Mouse (Mus musculus) layer of hippocampus, adult 11-12 months (tissue): ENCODE data around the gene Bcl7b.
A peak's percentile ranks its signal among the peaks of the same experiment; 100 is the strongest.

Experiments used
- DNase-seq: peaks from one replicate; pipeline ENCODE4 v3.0.0; 2022; ENCODE audit warnings: low spot score

Gene Bcl7b

DNA sequence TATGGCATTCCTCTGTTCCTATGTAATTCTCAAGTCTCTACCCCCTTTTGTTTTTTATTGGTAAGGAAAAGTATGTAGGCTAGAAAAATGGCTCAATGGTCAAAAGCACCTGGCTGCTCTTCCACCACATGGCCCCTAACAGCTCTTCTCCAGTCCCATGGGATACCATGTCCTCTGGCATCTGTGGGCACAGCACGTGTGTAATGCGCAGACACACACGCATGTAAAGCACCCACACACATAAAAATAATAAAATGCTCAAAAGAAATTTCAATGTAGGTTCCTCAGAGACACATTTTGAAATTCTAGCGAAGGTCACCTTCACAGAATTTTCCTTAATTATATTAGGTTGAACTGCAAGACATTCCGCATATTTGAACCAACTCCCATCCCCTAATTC is 1.4 kb downstream of the Bcl7b start:
- DNase-seq: no peak

DNA sequence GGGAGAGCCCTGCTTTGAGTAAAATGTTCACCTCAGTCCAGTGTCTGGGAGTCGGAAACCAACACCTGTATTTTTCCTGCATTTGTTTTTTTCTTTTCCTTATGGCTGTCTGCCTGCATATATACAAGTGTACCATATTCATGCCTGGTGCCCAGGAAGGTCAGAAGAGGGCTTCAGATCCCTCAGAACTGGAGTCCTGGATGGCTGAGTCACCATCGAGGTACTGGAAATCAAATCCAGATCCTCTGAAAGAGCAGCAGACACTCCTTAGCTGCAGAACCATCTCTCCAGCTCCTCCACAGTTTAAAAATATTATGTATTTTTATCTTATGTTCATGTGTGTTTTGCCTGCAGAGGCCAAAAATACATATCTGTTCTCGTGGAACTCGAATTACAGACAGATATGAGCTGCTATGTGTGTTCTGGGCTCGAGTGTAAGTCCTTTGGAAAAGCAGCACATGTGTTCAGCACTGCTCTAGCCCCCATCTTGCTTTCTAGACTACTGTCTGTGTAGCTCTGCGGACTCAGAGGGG is 3.7 kb downstream of the Bcl7b start:
- no peak for DNase-seq

DNA sequence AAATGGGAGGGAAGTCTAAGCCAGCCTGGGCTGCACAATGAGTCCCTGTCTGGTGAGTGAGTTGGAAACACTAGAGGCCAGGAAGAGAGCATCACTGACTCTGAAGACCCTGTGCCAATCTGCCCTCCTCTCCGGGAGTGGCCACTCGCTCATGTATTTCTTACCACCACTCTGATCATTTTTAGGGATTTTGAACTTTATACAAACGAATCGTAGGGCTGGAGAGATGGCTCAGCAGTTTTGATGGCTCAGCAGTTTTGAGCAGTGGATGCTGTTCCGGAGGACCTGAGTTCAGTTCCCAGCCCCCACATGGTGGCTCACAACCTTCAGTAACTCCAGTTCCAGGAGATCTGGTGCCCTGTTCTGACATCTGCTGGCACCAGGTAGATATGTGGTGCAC is 4.9 kb downstream of the Bcl7b start:
- no peak for DNase-seq

DNA sequence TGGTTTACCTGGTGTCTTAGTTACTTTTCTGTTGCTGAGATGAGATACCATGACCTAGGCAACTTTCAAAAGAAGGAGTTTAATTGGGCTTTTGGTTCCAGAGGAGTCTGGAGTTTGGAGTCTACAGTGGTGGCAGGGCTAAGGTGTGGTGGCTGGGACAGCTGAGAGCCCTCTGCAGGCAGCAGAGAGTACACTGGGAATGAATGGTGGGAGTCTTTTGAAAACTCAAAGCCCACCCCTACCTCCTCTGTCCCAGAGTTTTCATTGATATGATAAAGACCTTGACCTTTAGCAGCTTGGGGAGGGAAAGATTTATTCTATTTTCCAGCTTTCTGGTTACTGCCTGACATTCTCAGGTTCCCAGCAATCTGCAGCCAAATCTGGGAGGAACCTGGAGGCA is 7.0 kb downstream of the Bcl7b start:
- no peak for DNase-seq

DNA sequence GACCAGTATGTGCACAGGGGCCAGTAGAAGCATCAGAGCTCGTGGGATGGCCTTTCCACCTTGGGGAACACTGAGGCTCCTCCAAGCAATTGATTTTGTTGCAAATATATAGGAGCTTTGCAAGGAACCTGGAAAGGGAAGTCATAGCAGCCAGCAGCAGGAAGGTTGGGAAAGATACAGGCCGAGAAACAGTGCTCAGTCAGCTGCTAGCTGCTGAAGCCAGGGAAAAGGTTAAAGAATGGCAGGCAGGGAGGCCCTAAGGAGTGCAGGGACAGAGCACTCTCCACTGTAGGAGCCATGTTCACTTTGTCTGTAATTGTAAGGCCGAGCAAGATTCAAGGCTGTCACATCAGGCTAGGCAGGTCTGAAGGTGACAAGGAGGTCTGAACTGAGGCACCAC is 10.4 kb downstream of the Bcl7b start:
- DNase-seq: no peak

DNA sequence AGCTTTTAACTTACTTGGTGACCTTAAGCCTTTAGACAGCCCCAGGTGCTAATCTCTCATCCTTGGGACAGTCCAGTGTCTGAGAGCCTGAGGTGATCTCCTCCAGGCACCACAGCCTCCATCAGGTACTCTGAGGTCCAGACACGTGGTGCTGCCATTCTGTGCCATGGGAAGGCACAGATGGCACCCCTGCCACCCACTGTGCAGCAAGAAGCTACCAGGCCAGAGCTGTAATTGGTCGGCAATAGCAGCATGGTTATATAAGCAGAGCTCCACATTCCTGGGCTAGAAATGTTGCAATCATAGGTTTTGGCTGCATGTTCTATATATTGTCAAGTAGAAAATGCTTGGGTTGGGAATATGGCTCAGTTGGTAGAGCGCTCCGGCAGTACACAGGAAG is 10.9 kb downstream of the Bcl7b start:
- DNase-seq: peak; percentile 69

DNA sequence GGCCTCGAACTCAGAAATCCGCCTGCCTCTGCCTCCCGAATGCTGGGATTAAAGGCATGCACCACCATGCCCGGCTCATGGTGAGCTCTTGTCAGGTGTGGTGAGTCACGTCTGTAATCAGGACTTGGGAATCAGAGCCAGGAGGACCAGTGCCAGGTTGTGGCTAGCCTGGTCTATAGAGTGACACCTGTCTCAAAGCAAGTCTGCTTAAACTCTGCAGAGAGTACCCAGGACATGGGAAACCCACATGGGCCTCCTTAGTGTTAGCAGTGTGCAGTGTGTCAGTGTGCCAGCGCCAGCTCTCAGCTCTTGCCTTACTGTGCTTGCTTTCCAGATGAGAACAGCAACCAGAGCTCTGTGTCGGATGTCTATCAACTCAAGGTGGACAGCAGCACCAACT is 11.5 kb downstream of the Bcl7b start:
- DNase-seq: no peak

DNA sequence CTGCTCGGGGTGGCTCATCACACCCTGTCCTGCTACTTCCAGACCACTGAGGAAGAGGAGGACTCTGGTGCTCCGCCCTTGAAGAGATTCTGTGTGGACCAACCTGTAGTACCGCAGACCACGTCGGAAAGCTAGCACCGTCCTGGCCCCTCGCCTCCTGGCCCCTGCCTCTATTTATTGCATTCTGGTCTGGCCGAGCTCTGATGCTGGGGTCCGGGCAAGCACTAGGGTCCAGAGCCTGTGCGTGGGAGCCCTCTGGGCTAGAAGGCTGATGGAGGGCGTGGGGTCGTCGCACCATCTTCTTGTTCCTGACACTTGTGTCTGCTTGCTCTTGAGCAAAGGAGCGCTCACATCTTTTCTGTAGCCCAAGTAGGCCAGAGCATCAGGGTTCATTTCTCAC is 12.7 kb downstream of the Bcl7b start:
- no peak for DNase-seq

DNA sequence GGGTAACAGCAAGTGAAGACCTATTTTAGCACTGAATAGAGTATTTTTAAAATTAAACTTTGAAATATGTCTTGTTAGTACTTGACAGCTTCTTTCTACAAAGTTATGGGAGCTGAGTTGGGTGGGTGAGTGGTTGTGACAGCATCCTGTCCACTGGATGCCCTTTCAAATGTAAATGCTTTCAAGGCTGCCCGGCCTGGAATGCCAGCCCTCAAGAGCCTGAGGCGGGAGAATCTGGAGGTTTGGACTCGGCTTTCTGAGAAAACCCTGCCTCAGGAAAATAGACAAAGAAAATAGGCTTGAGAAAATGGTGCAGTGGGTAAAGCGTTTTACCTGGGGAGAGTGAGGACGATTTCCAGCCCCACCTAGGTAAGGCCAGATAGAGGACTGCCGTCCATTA is 13.7 kb downstream of the Bcl7b start:
- DNase-seq: no peak

DNA sequence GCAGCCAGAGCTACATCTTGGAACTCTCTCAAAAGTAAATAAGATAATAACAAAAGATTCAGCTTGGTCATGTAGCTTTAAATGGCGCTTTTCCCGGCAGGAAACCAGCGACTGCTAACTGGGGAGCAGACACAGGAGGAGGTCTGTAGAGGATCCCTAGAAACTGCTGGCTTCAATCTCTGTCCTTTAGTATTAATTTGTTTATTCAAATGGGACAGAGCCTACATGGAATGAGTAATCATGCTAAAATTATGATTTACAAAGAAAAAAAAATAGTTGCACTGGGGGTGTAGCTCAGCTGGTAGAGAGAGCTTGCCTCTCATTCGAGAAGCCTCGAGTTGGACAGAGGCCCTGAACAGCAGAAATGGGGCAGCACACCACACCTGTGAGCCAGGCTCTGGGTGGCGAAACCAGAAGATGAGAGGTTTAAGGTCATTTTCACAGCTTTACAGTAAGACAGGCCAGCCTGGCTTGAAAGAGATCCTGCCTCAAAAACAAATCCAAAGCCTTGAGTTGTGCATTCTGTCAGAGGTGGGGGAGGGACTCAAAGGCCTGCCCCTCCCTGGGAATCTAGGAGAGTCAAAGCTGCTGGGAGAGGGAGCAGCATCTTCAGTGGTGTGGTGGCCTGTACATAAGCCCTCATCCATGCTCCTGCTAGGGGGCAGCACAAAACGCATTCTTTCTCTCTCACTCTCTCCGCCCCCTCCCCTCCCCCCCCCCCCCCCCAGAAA is 15.2 kb downstream of the Bcl7b start:
- DNase-seq: peak; percentile 58

DNA sequence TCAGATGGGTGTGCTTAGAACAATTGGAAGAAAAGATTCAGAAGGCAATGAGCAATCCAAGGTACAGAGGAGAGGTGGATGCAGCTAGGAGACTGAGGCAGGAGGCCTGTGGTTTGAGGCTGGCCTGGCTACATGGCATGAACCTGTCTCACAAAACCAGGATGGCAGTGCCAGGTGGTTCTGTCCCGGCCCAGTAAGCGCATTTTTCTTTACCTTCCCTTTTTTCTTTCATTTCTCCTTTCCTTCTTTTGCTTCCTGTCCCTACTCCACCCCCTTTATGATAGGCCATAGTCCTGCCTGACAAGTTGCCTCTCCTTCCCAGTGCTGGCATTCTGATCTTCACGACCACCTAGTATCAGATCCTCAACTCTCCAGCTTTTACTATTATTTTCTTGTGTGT is 16.9 kb downstream of the Bcl7b start:
- DNase-seq: no peak

DNA sequence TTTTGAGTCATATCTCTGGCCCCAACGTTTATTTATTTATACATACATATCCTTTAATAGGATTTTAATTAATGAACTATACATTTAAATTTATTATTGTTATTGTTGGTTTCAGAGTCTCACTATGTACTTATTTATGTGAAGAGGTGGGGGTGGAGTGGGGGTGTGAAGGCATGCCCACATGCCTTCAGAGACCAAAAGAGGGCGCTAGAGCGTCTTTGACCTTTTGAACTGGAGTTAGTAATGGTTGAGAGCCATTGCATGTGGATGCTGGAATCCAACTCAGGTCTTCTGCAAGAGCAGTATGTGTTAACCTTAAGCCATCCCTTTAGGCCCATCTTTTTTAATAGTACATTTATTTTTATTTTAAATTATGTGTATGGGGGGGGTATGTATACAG is 17.5 kb downstream of the Bcl7b start:
- no peak for DNase-seq

DNA sequence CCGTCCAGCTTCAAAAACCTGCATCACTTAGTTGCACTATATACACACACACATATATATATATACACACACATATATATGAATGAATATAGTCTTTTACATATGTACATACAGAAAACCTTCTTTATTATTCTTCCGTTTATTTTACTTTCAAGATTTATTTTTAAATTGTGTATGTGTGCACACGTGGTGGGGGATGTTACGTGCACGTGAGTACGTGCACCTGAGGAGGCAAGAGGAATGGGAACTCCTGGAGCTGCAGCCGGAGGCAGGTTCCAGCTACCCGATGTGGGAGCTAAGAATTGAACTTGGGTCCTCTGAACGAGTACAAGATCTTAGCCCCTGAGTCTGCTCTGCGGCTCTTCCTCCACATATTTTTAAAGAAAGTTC is 18.1 kb downstream of the Bcl7b start:
- DNase-seq: no peak

DNA sequence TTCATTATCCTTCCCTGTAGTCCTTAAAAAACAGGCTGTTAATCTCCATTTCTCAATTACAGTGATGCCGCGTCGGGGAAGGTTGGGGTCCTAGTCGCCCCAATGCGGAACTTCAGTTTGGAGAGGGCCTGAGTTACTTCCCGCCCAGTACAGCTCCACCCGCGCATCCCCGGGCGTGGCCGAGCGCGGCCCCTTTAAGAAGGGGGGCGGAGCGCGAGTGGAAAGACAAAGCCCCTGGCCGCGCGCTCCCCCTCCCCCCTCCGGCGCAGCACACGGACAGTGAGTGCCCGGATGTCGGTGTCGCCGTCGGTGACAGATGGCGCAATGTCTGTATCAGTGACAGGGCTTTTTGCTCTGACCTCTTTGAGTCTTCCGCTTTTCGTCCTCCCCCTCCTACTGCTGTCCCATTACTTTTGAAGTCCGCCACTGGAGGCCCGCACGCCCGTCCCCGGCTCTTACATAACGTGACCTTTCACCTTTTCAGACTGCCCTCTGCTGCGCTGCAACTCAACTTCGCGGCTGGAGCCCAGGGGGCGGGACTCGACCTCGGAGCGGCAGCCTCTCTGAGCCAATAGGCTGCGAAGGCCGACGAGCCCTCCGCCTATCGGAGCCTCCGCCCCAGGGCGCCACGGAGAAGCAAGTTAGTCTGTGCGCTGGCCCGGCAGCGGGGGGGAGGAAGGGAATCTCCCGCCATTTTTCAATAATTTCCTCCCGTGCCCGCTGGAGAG is 18.7 kb downstream of the Bcl7b start, which contains the start of gene Baz1b:
Gene Baz1b, plus strand, starts transcription at position 644 of the 728 bp plus-strand sequence.
- DNase-seq: peak; percentile 99

DNA sequence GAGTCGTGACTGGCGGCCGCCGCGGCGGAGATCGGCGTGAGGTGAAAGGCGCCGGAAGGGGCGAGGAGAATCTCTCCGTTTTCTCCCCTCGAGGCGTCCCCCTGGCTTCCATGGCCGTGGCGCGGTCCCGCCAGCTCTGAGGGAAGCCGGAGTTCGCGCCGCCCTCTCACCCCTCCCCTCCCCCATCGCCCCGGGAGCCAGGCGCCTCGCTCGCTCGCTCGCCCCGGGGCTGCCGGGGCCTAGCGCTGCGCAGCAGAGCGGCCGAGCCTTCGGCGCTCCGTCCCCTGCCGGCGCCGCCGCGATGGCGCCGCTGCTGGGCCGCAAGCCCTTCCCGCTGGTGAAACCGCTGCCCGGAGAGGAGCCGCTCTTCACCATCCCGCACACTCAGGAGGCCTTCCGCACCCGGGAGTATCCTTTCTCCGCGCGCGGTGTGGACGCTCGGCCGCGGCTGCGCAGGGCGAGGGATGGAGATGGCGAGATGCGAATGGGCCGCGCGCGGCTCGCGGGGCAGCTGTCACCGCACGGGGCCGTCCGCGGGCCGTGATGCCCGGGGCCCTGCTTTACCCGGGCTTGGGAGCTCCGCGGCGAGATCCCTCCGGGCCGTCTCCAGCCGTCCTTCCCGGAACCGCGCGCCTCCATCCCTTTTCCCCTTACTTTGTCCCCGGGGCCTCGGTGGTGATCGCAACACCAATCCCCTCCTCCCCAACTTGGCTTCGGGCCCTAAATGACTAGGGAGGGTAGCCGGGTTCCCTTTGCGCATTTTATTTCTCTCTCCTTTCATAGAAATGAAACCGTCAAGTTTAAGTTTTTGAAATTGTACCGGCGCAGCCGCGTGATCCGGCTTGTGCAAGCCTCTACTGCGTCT is 19.5 kb downstream of the Bcl7b start:
- no peak for DNase-seq

DNA sequence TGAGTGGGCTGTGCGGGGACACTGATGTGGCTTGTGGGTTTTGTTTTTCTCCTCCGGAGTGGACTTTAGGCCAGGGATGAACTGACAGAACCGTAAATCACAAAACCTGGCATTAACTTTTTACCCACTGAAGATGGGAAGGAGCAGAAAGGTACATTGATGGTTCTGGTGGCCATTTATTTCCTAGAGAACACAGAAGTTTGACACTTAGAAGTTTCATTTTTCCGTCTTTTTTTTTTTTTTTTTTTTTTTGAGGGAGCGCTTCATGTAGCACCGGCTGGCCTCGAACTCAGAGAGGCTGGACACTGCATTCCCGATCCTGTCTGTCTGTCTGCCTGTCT is 20.1 kb downstream of the Bcl7b start:
- no peak for DNase-seq

DNA sequence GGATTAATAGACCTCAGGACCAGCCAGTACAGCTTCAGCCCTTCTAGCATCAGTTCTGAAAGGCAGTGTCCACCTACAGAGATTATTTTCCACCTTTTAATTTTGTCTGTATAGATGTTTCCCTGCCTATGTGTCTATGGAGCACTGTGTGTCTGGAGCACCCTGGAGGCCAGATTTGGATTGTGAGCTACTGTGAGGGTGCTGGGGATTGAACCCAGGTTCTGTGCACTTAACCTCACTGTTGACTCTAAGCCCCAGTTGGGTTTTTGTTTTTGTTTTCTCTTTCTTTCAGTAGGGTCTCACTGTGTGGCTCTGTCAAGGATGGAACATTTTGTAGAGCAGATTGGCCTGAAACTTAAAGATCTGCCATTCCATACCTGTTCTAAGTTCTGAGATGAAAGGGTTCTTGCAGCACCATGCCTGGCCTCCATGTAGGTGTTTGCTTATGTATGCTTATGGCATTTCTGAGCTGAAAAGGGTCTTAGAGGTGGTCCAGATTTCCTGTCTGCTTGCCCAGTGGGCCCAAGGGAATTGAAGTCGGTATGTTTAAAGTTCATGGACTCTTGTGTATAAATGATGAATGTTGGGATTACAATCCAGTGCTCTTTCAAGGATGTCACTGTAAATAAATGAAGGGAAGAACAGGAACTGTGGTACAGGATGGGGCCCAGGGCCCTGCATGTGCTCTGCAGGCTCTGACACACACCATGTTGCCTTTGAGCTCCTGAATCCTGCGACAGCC is 21.4 kb downstream of the Bcl7b start:
- DNase-seq: no peak

DNA sequence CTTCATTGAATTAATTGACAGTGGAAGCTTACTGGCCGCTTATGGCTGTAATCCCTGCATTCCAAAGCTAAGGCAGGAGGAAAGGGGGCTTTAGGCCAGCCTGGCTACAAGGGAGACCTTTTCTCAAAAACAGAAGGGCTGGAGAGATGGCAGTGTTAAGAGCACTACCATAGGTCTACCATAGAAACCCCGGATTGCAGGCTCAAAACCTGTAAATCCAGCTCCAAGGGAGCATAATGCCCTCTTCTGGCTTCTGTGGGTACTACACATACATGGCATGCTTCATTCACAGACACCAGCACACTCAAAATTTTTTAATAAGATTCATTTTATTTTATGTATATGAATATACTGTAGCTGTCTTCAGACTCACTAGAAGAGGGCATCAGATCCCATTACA is 23.5 kb downstream of the Bcl7b start:
- DNase-seq: peak; percentile 81

DNA sequence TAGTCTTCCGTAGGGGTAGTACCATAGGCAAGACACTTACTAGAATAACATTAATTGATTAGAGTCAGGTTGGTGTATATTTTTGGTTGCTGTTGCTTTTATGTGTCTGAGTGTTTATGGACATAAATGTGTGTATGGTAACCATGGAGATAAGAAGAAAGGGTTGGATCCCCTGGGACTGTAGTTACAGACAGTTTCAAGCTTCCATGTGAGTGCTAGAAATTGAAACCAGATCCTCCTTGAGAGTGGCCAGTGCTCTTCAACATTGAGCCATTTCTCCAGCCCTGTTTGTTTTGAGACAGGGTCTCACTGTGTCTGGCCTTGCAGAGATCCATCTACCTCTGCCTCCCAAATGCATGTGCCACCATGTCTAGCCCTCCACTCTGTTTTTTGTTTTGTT is 24.3 kb downstream of the Bcl7b start:
- no peak for DNase-seq

DNA sequence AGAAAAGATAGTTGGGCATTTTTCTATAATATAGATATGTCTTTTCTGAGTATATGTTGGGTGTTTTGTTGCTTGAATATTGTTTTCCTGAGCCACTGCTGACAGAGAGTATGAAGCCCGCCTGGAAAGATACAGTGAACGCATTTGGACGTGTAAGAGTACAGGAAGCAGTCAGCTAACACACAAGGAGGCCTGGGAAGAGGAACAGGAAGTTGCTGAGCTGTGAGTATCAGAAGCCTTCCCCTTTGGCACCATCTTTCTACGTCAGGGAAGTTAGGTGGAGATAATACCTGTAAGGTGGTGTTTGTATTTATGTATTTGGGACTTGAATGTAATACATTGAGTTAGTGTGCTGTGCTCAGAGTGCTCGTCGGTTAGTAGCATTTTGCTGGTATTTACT is 28.3 kb downstream of the Bcl7b start:
- no peak for DNase-seq

DNA sequence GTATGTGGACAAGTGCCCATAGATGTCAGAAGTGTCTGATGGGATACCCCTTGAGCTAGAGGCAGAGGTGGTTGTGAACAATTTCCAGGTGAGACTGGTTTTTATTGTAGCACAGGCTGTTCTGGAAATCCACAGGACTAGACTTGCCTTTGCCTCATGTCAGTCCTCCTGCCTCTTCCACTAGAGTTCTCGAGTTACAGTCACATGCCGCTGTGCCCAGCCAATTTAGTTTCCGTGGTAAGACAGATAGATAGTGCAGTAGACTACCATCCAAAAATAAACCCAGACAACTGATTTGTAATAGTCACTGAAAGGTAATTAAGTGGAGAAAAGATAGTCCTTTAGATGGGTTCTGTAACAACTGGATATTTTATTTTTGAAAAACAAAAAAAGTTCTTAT is 34.7 kb downstream of the Bcl7b start:
- no peak for DNase-seq

DNA sequence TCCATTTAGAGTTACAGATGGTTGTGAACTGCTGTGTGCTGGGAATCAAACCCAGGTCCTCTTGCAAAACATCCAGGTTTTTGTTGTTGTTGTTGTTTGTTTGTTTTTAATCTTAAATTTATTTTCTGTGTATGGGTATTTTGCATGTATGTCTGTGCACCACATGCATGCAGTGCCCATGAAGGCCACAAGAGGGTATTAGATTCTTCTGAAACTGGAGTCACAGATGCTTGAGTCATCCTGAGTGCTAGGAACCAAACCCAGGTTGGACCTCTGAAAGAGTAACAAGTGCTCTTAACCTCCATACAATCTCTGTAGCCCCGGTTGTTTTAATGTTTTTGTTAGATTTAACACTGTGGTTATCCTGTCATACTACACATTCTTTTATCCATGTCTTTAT is 40.1 kb downstream of the Bcl7b start:
- no peak for DNase-seq
